Mouse (Mus musculus): ENCODE results near the gene Gm13283. TPM values are rescaled to one million over a fixed set of nuclear protein-coding genes. Genes with fewer than 3 reads are reported as not detected.
A peak's percentile ranks its signal among the peaks of the same experiment; 100 is the strongest.
"Not testable (repeated sequence)": the region's sequence is repeated elsewhere in the genome, so short reads cannot be mapped to it uniquely, and the experiment has no call there.

Gm13283 gene
- polyA plus RNA-seq (2015; fragmentation: Nextera tagmentation; extraction: Ambion mirVana) = 0.16 TPM in 1 of 2 replicates, not detected in the other

- not testable (repeated sequence) for H3K9ac ChIP-seq; H3K27ac ChIP-seq (replicated peaks); ATAC-seq (ENCODE audit: low FRiP score, low read depth); H3K4me1 ChIP-seq (replicated peaks); H3K9me3 ChIP-seq; H3K36me3 ChIP-seq; H3K27me3 ChIP-seq
- Histone ChIP-seq H3K4me3 (peak within 1 kb of the TSS; percentile 34), H3K4me2 (peak within 1 kb of the TSS; percentile 65)
- WGBS = 21% methylated on average over 9 of the region's 14 CpGs
Measured at GRCm38 (mm10) chr4:88759610-88760268, at the start of gene Gm13283. Gene Gm13283, plus strand, starts transcription at chr4:88760119.

DNA sequence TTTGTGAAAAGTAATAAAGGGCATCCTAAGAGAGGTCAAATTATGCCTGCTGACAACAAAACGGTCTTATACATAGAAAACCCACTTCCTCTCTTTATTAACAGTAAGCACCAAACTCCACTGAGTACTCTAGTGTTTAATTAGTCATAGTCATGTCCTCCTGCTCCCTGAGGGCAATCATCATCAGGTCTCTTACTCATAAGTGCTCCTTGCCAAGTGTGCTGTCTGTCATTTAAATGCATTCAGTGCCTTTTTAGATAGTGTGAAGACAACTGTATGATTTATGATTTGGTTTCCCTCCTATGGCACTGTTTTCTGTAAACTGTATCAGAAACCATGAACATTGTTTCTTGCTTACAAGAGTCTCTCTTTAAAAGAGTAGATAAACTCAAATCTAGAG is 45.6 kb upstream of the Gm13283 start:
- Histone ChIP-seq H3K36me3 (peaks cover 20% of the 10 kb centered on the region), H3K27ac (replicated peaks) (no peak overlapping the region), H3K9me3 (no peaks in the 10 kb centered on the region), H3K27me3 (no peaks in the 10 kb centered on the region), H3K4me1 (replicated peaks) (peaks cover 26% of the 10 kb centered on the region), H3K4me2 (no peak overlapping the region), H3K9ac (no peak overlapping the region), H3K4me3 (no peak overlapping the region)
- ATAC-seq (ENCODE audit: low FRiP score, low read depth) = no peak
- 88% methylated on average over 1 of the region's 1 CpGs for WGBS

GRCm38 (mm10) chr4:88715059-88715458 is 44.9 kb upstream of the Gm13283 start:
- Histone ChIP-seq H3K36me3 (peaks cover 19% of the 10 kb centered on the region), H3K4me3 (no peak overlapping the region), H3K9me3 (no peaks in the 10 kb centered on the region), H3K27ac (replicated peaks) (no peak overlapping the region), H3K4me2 (no peak overlapping the region), H3K4me1 (replicated peaks) (peaks cover 32% of the 10 kb centered on the region), H3K27me3 (no peaks in the 10 kb centered on the region), H3K9ac (no peak overlapping the region)
- ATAC-seq (ENCODE audit: low FRiP score, low read depth) = no peak

GRCm38 (mm10) chr4:88718715-88719114 is 41.2 kb upstream of the Gm13283 start:
- H3K27me3 ChIP-seq = no peaks in the 10 kb centered on the region
- no peak overlapping the region for H3K27ac ChIP-seq (replicated peaks)
- H3K36me3 ChIP-seq = peaks cover 24% of the 10 kb centered on the region
- peaks cover 45% of the 10 kb centered on the region for H3K4me1 ChIP-seq (replicated peaks)
- H3K4me3 ChIP-seq = peak overlapping the region; percentile 30
- H3K9ac ChIP-seq = peak overlapping the region; percentile 19
- H3K9me3 ChIP-seq = no peaks in the 10 kb centered on the region
- H3K4me2 ChIP-seq = peak overlapping the region; percentile 77
- no peak for ATAC-seq (ENCODE audit: low FRiP score, low read depth)
- WGBS = 58% methylated on average over 1 of the region's 1 CpGs

DNA sequence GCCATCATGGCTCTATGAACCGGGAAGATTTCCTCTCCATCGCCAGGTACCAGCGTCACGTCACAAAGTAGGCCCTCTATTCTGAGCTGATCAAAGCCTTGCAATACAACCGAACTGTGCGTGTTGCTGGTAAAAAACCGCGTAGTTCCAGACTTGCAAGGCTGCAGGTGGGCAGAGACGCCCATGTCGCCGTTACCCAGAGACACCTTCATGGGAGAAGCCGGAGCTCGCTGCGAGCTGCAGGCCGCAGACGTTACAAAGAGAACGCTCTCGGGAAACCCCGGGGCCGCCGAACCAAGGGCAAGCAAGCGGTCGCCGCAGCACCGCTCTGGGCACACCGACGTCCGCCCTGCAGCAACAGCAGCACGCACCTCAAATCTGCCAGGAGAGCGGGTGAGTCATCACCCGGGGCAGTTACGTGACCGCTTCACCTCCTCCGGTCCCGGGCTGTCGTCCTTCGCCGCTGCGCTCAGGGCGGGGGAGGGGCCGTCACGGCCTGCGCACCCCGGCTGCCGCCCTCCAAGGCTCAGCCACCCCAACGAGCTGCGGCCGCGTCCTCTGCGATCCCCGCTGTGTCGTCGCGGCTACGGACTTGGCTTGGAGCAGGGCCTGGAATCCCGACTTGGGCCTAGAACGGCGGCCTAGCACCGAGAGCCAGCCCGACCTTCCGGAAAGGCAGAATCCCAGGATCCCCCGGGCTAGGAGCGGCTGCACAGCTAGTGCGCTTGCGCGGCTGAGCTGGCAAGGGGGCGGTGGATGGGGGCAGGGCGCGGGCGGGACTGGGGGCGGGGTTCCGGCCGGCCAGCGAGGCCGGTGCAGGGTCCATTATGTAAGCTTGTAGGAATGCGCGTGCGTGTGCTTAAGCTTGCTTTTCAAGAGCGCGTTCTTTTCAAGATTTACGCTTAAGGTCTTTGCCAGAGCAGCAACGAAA is 37.9 kb upstream of the Gm13283 start, which contains the start of the genes Gm26566 and Klhl9:
Gene Gm26566, plus strand, starts transcription at position 15 of the 931 bp plus-strand sequence.
Gene Klhl9, minus strand, starts transcription at position 675 of the 931 bp plus-strand sequence.
- no peaks in the 10 kb centered on the region for H3K27me3 ChIP-seq
- H3K9me3 ChIP-seq = no peaks in the 10 kb centered on the region
- WGBS = under 1% methylated on average over 82 of the region's 82 CpGs
- H3K36me3 ChIP-seq = peaks cover 7% of the 10 kb centered on the region; the same call in 1 of the 2 replicates
- peak within 1 kb of the TSS; percentile 96 for H3K27ac ChIP-seq (replicated peaks)
- H3K4me1 ChIP-seq (replicated peaks) = peaks cover 34% of the 10 kb centered on the region
- H3K4me2 ChIP-seq = peak within 1 kb of the TSS; percentile 77
- peak within 1 kb of the TSS; percentile 80 for H3K4me3 ChIP-seq
- H3K9ac ChIP-seq = peak within 1 kb of the TSS; percentile 96
- peak; percentile 98 for ATAC-seq (ENCODE audit: low FRiP score, low read depth)

GRCm38 (mm10) chr4:88723497-88724090 is 36.3 kb upstream of the Gm13283 start:
- H3K4me3 ChIP-seq = no peak overlapping the region
- no peak for ATAC-seq (ENCODE audit: low FRiP score, low read depth)
- WGBS = 70% methylated on average over 8 of the region's 8 CpGs
- no peaks in the 10 kb centered on the region for H3K9me3 ChIP-seq
- peaks cover 26% of the 10 kb centered on the region for H3K4me1 ChIP-seq (replicated peaks)
- H3K9ac ChIP-seq = no peak overlapping the region
- no peaks in the 10 kb centered on the region for H3K27me3 ChIP-seq
- peaks cover 7% of the 10 kb centered on the region; the same call in 1 of the 2 replicates for H3K36me3 ChIP-seq
- H3K4me2 ChIP-seq = no peak overlapping the region
- H3K27ac ChIP-seq (replicated peaks) = no peak overlapping the region

- no peaks in the 10 kb centered on the region for H3K9me3 ChIP-seq
Measured at GRCm38 (mm10) chr4:88726727-88727126, 33.2 kb upstream of the Gm13283 start.

DNA sequence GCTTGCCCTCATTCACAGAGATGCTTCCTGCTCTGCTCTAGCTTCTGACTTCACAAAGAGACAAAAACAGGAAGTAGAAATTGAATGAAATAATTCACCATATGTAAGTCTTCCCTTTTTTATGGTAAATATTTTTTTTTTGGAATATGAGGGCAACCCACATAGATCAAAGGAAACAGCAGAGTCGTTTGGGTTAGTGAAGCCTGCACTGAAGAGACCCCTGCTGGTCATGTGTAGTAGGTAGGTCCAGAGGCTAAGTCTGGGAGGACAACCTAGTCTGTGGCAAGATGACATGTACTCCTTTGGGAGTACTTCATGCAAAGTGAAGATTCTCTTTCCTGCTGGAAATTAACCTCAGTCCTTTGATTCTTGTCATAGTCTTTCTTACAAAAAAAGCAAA is 32.6 kb upstream of the Gm13283 start:
- WGBS = 0% methylated on average over 1 of the region's 1 CpGs
- Histone ChIP-seq H3K4me2 (no peak overlapping the region), H3K4me1 (replicated peaks) (no peaks in the 10 kb centered on the region), H3K27me3 (no peaks in the 10 kb centered on the region), H3K27ac (replicated peaks) (no peak overlapping the region), H3K4me3 (no peak overlapping the region), H3K9ac (no peak overlapping the region), H3K36me3 (no peaks in the 10 kb centered on the region), H3K9me3 (no peaks in the 10 kb centered on the region)
- ATAC-seq (ENCODE audit: low FRiP score, low read depth) = no peak

More at GRCm38 (mm10) chr4:88726727-88727126, 33.2 kb upstream of the Gm13283 start:
- no peak overlapping the region for H3K4me2 ChIP-seq
- H3K36me3 ChIP-seq = no peaks in the 10 kb centered on the region
- no peaks in the 10 kb centered on the region for H3K4me1 ChIP-seq (replicated peaks)
- H3K27ac ChIP-seq (replicated peaks) = no peak overlapping the region
- no peak for ATAC-seq (ENCODE audit: low FRiP score, low read depth)
- H3K27me3 ChIP-seq = no peaks in the 10 kb centered on the region
- WGBS = 88% methylated on average over 6 of the region's 6 CpGs
- H3K9ac ChIP-seq = no peak overlapping the region
- no peak overlapping the region for H3K4me3 ChIP-seq

DNA sequence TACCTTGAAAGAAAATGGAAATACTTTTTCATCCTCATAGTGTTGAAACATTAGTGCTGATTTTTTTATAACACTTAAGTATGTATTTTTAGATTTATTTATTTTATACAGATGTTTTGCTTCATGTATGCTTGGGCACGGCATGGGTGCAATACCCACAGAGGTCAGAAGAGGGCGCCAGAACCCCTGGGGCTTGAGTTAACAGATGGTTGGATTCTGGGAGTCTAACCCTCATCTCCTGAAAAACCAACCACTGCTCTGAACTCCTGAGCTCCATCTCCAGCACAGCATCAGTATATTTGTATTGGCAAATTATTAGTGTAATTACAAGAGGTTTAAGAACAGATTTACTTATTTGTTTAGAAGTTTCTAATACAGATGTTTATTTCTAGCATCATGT is 21.4 kb upstream of the Gm13283 start:
- Histone ChIP-seq H3K4me1 (replicated peaks) (no peaks in the 10 kb centered on the region), H3K9me3 (no peaks in the 10 kb centered on the region), H3K4me2 (no peak overlapping the region), H3K4me3 (no peak overlapping the region), H3K27ac (replicated peaks) (no peak overlapping the region), H3K9ac (no peak overlapping the region), H3K27me3 (no peaks in the 10 kb centered on the region), H3K36me3 (no peaks in the 10 kb centered on the region)
- ATAC-seq (ENCODE audit: low FRiP score, low read depth) = no peak
- 2% methylated on average over 2 of the region's 2 CpGs for WGBS

GRCm38 (mm10) chr4:88739036-88739435 is 20.9 kb upstream of the Gm13283 start:
- no peaks in the 10 kb centered on the region for H3K27me3 ChIP-seq
- no peak for ATAC-seq (ENCODE audit: low FRiP score, low read depth)
- no peak overlapping the region for H3K4me2 ChIP-seq
- no peak overlapping the region for H3K4me3 ChIP-seq
- H3K9me3 ChIP-seq = no peaks in the 10 kb centered on the region
- 93% methylated on average over 6 of the region's 6 CpGs for WGBS
- no peak overlapping the region for H3K27ac ChIP-seq (replicated peaks)
- no peaks in the 10 kb centered on the region for H3K36me3 ChIP-seq
- no peaks in the 10 kb centered on the region for H3K4me1 ChIP-seq (replicated peaks)
- no peak overlapping the region for H3K9ac ChIP-seq

GRCm38 (mm10) chr4:88741426-88741825 is 18.5 kb upstream of the Gm13283 start:
- WGBS = 94% methylated on average over 4 of the region's 4 CpGs
- no peaks in the 10 kb centered on the region for H3K4me1 ChIP-seq (replicated peaks)
- H3K9ac ChIP-seq = no peak overlapping the region
- no peak for ATAC-seq (ENCODE audit: low FRiP score, low read depth)
- no peak overlapping the region for H3K27ac ChIP-seq (replicated peaks)
- no peaks in the 10 kb centered on the region for H3K27me3 ChIP-seq
- no peak overlapping the region for H3K4me2 ChIP-seq
- H3K4me3 ChIP-seq = no peak overlapping the region
- no peaks in the 10 kb centered on the region for H3K9me3 ChIP-seq
- no peaks in the 10 kb centered on the region for H3K36me3 ChIP-seq
